Mouse (Mus musculus): ENCODE measurements at regions not wholly inside any gene's neighbourhood (a gene's known extent, or its start where the extent isn't known, plus 50 kb on each side); places are given as distances from the start of the nearest gene placed in this dataset.

- TF ChIP-seq CTCF (IDR thresholded peaks at IDR 0.05; ENCODE audit: borderline replicate concordance, extremely low read depth, insufficient read depth, insufficient read length) (no peak), POLR2A (IDR thresholded peaks at IDR 0.05; ENCODE audit: borderline replicate concordance, extremely low read depth, insufficient read depth, insufficient read length, poor library complexity, severe bottlenecking) (no peak)
These were observed 274.4 kb upstream of the Trpc7 start for GRCm38 (mm10) chr13:57170180-57170579.
